Mouse (Mus musculus): ENCODE measurements around the gene Id3.
"Not testable (repeated sequence)": the region's sequence is repeated elsewhere in the genome, so short reads cannot be mapped to it uniquely, and the experiment has no call there.

Gene Id3

DNA sequence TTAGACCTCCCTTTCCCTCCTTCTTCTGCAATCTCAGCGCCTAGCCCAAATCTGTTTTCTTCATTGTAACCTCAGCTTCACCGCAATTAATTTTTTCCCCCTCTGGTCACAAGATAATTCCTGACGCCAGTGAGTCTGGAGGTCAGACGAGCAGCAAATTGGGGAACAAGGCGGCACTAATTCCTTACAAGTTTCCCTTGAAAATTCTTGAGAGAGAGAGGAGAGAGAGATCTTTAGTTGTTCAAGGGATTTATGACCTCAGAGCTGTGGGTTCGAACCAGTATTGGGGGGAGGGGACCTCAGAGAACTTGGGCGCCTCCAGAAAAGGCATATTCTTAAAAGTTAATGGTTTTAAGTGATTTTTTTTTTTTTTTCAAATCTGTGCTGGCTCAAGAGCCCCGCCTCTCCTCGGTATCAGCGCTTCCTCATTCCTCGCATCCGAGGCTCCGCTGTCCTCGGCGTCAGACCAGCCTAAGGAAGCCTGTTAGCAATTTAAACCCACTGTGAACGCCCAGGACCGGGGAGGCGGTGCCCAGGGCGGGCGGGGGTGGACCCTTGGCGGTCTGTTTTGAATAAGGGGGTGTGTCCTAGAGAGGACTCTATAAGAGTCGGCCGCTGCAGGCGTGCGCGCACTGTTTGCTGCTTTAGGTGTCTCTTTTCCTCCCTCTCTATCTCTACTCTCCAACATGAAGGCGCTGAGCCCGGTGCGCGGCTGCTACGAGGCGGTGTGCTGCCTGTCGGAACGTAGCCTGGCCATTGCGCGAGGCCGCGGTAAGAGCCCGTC lies at the start of gene Id3:
Id3 (plus strand) TSS at position 305 of the 784 bp plus-strand sequence.
- peak; percentile 84 for DNase-seq (ENCODE audit: low spot score)

DNA sequence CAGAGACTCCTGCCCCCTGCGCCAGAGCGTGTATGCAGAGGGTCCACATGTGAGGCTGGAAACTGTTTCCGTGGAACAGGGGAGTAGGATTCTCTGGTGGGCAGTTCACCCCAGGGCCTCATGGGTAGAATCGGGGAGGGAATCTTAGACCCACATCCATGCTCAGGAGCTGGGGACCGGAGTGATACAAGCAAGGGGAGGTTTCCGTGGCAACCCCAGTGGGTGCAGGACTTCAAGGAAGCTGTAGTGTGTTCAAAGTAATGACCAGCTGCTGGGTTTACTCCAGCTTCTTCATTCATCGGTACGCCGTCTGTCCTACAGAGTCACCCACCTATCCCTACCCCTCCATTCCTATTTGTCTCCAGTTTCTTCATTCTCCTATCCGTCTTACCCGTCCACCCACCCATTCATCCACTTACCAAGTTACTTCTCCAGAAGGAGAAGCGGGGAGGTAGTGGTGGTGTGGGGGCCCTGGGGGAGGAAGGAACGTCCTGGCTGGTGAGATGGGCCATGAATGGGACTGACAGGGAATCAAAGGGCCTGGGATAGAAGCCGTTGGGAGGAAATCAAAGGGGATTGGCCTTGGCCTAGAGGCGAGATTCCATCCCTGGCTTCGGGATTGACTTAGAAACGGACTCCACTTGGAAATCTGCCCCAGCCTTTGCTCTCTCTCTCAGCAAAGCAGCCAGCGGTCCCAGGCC lies 48.6 kb upstream of the Id3 start:
- DNase-seq (ENCODE audit: low spot score): no peak

DNA sequence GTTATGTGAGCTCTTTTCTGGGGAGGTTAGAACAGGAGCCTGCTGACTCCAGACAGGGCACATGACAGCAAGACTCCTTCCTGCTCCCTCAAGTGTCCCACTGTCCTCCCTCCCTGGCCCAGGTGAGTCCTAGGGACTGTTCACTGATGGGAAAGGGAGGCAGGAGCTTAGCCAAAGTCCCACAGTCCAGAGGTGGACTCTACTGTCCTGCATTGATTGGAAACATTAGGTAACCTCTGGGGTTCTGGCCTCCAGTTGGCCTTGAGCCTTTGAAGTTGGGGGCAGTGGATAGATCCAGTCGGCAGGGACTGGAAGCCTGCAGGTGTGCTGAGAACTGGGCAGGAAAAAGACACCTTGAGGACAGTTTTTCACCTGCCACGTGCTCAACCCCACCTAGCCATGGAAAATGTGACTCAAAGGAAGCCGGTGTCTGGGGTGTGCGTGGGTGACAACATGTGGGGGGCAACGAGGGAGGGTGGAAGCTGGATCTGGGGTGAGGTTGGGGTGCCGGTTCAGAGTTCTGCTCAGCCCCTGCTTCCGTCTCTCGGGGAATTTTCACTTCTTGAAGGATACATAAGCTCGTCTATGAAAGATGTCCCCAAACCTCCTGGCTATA lies 47.7 kb upstream of the Id3 start:
- DNase-seq (ENCODE audit: low spot score): no peak

DNA sequence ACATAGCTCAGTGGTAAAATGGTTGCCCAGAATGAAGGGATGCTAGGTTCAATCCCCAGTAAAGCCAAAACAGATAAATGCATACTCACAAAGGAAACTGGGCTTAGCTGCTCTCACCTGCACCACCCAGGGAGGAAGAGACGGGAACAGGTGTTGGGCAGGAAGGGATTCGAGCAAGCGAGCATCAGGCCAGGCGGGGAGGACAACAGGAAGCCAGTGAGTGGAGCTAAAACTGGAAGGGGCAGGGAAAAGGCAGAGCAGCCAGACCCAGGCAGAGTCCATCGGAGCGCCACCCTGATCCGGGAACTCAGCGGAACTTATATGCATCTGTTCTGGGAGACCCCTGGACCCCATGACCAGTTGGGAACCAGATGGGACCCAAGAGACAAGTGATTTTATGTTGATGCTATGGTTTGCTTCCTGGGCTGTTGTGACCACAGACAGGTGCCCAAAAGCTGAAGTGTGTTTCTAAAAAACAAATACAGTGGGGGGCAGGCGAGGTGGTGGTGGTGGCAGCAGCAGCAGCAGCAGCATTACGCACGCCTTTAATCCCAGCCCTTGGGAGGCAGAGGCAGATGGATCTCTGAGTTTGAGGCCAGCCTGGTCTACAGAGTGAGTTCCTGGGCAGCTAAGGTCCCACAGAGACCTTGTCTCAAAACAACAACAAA lies 46.7 kb upstream of the Id3 start:
- DNase-seq (ENCODE audit: low spot score): no peak

DNA sequence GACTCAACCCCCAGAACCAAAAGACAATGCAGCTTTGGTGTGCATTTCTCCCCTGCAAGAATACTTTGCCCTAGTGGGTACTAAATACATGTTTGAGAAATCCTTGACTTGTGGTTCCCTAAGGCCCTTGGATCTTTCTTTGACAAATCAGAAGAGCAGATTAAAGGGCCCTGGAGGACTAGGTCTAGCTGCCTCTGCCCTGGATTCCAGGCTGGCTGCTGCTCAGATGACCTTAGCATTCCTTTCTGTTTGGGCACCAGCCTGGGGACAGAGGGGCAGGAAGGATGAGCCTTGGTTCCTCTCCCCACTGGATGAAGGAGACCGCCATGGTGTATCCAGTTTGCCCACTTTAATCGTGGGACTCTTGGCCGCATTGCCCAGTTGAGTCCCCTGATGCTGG lies 44.9 kb upstream of the Id3 start:
- DNase-seq (ENCODE audit: low spot score): no peak

DNA sequence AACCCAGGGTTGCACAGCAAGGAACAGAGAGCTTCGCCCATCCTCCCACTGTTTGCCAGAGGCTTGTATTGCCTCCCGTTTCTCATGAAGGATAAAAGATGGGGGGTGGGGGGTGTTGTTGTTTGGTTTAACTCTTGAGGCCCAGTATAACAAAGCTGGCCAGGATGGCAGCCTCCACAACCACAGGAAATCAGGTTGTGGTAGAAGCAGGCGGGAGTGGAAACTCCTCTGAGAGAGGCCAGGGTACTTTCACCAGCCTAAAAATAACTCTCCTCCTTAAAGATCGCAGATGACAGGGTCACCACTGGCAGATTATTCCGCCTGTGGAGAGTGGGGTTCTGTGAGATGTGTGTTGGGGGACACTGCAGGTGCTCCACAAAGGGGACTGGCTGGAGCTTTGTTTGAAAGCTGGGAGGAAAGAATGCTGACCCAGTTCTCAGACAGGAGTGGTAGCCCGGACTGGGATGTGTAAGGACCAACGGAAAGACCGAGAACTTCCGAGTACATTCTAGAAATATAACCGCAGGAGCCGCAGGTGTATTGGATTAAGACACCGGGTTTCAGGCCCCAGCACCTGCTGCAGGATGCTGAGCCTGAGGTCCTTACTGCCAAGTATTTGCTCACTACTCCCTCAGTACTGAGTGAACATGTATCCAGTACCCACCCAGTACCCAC lies 42.8 kb upstream of the Id3 start:
- no peak for DNase-seq (ENCODE audit: low spot score)

DNA sequence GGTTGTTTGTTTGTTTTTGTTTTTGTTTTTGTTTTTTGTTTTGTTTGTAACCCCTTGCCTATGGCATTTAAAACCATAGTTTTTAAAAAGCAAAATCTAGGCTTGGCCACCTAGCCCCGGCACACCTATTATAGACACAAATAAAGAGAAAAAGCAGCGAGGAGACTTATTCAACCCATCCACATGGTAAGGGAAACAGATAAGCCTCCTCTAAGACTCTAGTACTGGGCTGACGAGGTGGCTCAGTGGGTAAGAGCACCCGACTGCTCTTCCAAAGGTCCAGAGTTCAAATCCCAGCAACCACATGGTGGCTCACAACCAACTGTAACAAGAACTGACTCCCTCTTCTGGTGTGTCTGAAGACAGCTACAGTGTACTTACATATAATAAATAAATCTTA lies 41.5 kb upstream of the Id3 start:
- not testable (repeated sequence) for DNase-seq (ENCODE audit: low spot score)

DNA sequence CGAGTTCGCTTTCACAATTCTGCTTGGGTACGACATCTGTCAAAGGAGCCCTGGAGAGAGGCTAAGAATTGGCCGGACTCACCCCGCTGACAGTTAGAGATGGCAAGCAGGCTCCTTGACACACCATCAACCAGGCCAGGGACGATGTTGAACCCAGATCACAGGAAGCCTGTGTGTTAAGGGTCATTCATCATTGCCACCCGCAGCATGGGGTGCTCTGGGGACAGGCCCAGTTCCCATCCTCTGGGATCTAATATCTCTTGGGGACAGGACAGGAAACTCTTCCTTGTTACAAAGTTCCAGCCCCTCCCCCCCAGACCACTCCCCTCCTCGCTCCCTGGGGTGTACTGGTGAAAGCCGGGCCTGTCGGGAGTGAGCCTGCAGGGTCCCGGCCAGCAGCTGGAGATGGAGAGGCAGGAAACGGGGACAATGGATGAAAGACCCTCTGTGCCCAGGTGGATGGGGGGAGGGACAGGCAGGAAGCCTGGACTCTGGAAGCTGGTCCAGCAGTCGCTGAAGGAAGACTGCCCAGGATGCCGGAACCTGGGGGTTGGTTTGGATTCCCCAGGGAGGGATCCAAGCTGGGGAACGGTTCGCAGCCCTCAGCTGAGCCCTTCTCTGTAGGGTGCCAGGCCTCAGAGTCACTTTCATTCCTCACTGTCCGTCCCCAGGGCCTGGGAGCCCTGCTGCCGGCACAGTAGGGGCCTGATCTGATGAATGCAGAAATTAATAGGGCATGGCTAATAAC lies 38.5 kb upstream of the Id3 start:
- DNase-seq (ENCODE audit: low spot score): no peak

DNA sequence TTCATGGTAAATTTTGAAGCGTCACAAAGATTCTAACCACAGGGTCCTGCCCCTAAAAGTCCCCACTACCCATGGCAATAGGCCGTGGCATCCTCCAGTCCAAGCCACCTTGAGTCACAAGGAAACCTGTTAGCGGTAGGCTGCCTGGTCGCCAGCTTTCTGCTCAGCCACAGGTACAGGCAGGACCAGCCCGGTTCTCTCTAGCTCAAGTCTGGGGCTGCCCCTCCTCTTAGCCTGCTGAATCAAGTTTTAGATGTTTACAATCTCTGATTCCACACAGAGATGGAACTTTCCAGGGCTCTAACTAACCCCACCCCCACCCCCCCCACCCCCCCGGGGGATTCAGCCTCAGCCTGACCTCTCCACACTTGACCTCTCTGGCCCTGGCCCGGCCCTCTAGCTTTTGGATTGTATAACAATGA lies 36.4 kb upstream of the Id3 start:
- peak; percentile 11 for DNase-seq (ENCODE audit: low spot score)

DNA sequence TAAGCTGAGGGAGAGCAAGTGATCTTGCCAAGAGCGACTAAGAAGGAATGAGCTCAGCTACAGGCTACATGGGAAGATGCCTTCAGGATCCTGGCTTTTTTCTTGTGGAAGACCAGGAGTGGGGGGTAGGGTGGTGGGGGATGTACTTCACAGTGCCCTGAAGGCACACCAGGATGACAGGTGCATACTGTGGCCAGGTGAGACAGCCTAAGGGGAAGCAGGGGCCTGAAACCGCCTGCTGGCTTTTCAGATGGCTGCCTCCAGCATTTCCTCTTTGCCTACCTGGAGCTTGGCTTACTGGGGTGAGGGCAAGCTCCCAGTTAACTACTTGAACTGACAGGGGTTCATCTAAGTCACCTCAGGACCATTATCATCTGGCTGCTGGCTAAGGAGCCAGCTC lies 34.1 kb upstream of the Id3 start:
- DNase-seq (ENCODE audit: low spot score): no peak

DNA sequence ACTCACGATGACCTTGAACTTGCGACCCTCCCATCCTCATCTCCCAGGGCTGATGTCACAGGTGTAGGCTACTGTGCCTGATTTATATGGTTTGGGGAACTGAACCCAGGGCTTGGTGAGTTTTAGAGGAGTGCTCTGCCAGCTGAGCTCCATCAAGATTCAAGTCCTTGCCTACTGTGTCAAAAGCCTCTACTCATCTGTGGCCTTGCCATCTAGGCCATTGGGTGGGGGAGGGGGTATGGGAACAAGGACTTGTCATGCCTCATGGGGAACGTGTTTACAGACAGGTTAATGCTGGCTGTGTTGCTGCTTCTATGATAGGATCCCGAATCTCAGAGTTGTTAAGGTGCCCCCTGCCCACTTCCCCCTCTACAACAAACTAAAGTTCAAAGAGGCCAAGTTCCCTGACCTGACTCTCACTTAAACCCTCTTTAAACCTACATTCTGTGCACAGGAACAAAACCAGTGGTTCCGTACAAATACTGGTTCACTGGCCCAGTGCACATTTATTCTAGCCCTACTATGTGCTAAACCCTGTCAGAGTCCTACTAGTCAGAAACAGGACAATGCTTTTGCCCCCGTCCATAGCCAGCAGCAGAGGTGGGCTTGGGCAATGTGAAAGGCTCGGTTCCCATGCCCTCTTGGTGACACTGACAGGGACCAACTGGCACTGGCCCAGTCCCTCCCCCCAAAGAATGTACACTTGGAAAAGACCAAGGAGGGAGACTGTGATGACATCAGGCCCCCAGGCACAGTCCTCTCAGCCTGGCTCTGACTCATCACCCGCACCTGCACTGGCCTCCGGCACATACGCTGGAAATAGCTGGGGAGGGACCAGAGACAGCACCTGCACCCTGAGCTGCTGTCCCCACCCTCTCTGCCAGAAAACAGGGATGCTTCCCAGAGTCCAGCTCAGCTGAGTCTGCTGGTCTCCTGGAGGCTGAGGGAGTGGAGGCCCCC lies 33.1 kb upstream of the Id3 start:
- DNase-seq (ENCODE audit: low spot score): no peak

DNA sequence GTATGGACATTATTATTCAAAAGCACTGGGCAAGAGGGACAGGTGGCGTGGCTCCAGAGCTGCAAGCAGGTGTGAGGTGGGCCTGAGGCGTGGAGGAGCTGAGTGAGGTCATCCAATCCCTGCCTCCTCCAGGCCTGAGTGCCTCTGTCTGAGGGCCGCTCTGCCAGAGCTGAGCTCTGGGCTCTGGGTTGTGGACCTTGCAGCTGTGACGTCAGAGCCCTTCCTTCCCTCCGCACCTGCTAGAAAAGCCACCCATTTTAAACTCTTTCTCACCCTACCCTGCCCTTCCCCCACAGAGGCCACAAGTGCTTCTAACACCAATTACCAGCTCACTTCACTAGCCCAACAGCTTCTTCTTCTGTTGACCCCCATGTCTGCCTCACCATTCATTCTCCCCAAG lies 31.0 kb upstream of the Id3 start:
- DNase-seq (ENCODE audit: low spot score): no peak

DNA sequence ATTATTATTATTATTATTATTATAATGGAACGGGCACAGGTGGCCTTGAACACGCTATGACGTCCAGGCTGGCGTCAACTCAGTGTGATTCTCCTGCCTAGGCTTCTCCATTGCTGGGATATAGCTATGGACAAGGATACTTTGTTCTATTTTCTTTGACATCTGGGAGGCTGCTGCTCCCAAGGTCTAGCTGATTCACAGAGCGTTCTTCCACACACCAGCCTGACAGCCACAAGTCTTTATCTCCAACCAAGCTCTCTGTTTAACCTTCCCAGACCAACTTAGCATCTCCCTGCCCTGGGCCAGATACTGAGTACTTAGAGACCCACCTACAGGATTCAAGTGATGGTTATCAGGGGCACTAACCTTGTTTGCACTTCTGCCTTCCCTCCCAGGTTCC lies 28.6 kb upstream of the Id3 start:
- DNase-seq (ENCODE audit: low spot score): no peak

DNA sequence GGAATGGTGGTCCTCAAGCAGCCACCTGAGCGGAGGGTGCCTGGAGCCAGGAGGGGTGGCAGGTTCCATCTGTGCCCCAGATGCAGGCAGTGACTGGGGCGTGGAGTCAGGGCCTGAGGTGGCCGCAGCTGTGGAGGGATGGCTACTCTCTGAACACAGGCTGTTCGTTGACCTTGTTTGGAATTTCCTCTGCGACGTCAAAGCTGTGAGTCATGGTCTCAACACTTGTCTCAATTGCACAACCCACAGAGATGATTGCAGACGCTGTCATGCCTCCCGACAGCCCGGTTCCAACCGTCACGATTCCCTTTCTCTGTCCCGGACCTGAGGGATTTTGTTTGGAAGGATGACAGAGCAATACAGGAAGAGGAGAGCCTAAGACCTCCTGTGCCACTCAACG lies 26.3 kb upstream of the Id3 start:
- peak; percentile 51 for DNase-seq (ENCODE audit: low spot score)

DNA sequence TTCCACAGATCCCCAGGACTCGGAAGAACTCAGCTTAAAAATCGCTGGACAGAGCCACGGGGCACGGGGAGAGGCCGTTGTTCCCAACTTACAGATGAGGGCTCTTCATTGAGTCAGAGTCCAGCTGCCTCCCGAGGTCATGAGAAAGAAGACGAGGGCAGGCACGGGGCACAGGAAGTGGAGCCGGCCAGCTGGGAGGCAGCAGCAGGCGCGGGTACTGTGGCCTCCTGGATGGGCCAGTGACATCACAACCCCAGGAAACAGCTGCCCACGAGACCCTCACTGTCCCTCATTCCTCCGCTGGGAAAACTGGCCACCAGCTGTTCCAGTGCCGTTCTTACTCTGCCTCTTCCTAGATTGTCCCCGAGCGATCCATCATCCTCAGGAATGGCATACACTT lies 23.3 kb upstream of the Id3 start:
- DNase-seq (ENCODE audit: low spot score): no peak

DNA sequence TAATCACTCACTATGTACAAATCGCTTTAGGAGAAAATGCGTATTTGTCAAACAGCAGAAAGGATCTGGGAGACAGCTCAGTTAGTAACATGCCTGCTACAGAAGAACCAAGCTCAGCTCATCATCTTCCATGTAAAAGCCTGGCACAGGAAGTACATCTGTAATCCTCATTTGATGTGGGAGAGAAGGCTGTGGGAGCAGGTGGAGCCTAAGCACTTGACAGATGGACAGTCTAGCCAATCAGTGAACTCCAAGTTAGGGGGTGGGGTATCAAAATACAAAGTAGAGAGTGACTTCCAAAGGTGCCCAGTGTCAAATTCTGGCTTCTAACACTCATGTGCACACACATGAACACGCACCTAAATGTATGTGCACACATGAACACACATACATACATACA lies 22.1 kb upstream of the Id3 start:
- DNase-seq (ENCODE audit: low spot score): no peak

DNA sequence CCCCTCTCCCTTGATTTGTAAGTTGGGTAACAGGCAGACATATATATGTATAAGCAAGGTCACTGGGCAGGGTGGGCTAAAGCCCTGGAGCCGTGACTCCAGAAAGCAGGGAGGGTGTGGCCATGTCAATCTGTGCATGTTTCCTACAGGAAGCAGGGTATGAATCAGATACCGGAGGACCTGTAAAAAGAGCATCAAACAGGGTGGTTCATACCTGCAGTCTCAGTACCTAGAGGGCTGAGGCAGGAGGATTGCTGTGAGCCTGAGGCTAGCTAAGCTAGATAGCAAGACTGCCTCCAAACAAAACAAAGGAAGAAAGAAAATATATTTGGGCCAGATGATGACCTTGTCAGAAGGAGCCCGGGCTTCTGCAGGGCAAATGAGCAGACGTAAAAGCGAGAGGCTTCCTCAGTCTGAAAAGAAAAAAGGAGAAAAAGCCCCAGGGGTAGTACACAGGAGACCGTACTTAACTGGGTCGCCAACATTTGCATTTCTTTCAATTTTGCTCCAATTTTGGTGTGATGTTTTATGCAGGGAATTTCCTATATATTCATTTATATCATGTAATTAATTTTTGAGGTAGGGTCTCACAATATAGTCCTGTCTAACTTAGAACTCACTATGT lies 21.3 kb upstream of the Id3 start:
- DNase-seq (ENCODE audit: low spot score): no peak

DNA sequence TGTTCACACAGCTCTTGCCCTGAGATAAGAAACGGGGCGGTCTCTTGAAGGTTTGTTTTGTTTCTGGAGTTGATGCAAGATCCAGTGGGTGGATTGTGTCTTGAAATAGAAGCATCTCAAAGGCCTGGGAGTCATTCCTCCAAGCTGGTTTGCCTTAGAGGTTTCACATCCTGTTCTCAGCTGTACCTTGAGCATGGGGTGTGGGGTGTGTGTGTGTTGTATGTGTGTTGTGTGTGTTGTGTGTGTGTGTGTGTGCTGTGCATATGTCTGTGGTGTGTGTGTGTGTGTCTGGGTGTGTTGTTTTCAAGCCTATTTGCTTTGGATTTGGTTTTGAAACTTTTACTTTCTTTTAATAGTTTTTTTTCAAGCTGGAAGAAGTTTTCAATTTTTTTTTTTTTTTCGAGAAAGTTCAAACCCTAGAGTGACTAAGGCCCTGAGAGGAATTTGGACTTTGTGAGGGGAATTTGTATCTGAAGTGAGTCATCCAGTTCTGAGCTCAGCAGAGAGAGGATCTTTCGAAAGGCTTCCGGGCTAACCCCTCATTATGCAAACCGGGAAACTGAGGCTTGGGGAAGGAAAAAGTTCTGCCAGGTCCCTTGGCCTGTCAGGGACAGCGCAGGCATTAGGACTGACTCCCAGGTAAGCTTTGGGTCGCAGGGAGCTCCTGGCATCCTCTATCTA lies 20.0 kb upstream of the Id3 start:
- DNase-seq (ENCODE audit: low spot score): no peak

DNA sequence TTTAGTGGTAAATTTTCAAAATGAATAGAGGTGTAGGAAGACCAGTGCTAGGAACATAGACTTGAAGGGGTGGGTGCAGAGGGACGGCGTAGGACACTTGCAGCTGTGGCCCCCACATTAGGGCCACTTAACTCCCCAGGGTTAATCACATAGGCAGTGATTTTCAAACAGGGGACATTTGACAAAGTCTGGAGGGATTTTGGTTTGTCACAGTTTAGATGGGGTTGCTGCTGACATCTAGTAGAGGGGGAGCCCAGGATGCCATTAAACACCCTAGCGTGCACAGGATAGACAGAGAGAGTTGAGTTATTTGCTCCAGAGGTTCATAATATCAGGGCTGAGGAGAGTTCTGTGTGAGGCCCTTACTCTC lies 19.5 kb upstream of the Id3 start:
- DNase-seq (ENCODE audit: low spot score): no peak
